Mouse (Mus musculus): ENCODE measurements at regions not wholly inside any gene's neighbourhood (a gene's known extent, or its start where the extent isn't known, plus 50 kb on each side); places are given as distances from the start of the nearest gene placed in this dataset.

GRCm38 (mm10) chr9:6608428-6609283, 339.0 kb upstream of the Ddi1 start:
- DNase-seq (ENCODE audit: low spot score): no peak

All from urinary bladder, postnatal 10 days (tissue).